Mouse (Mus musculus) megakaryocyte, embryonic 14.5 days (primary cell): Measurements from ENCODE around the gene Galp. TPM values are rescaled to one million over a fixed set of nuclear protein-coding genes. Genes with fewer than 3 reads are reported as not detected.
"Not testable (repeated sequence)": the region's sequence is repeated elsewhere in the genome, so short reads cannot be mapped to it uniquely, and the experiment has no call there.

Source experiments
- H3K27me3 ChIP-seq: replicated peaks from 2 replicates; pipeline ENCODE3; 2012; ENCODE audit warnings: inconsistent platforms
- H3K36me3 ChIP-seq: replicated peaks from 2 replicates; pipeline ENCODE3; 2012; ENCODE audit warnings: low read length, inconsistent platforms, mixed read lengths
- H3K4me1 ChIP-seq: 2 replicates; pipeline ENCODE4 v1.6.1; 2012; ENCODE audit warnings: inconsistent platforms
- H3K4me3 ChIP-seq: replicated peaks from 2 replicates; pipeline ENCODE3; 2012; ENCODE audit warnings: moderate library complexity, mild to moderate bottlenecking, inconsistent platforms
- H3K9me3 ChIP-seq: 2 replicates; pipeline ENCODE4 v1.6.1; 2012; ENCODE audit warnings: inconsistent platforms
- FLI1 ChIP-seq: IDR thresholded peaks from 2 replicates; pipeline ENCODE4 v1.6.1; 2012; ENCODE audit warnings: low read length, inconsistent platforms, mixed read lengths
- GATA1 ChIP-seq: IDR thresholded peaks from 3 replicates; pipeline ENCODE4 v1.6.1; 2012; ENCODE audit warnings: mixed read lengths, low read length, inconsistent platforms, borderline replicate concordance
- polyA plus RNA-seq: library from polyadenylated mRNA; stranded (reverse); fragments of >175 nt; gene quantifications from 2 replicates; pipeline ENCODE4 v1.2.3, GENCODE M21; 2012; ENCODE audit warnings: low replicate concordance; ENCODE audit not compliant: insufficient read depth

Galp gene
- polyA plus RNA-seq, 1 experiment = not detected

DNA sequence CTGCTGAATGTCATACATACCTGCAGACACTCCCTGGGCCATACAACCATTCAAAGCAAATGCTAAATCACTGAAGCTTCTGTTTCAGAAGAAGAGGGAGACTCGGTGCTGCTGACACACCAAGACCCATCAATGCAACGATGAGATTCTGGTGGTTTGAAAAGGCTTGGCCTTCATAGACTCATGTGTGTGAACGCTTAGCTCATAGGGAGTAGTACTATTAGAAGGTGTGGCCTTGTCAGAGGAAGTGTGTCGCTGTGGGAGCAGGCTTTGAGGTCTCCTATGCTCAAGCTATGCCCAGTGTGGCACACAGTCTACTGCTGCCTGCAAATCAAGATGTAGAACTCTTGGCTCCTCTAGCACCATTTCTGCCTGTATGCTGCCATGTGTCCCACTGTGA, 60.5 kb downstream of the Galp start:
- H3K4me3 ChIP-seq = no peak overlapping the region
- no peak for TF ChIP-seq FLI1
- no peak for TF ChIP-seq GATA1
- no peaks in the 10 kb centered on the region for H3K36me3 ChIP-seq
- peaks cover 6% of the 10 kb centered on the region for H3K27me3 ChIP-seq
- H3K4me1 ChIP-seq = no peaks in the 10 kb centered on the region
- H3K9me3 ChIP-seq = peaks cover 15% of the 10 kb centered on the region

DNA sequence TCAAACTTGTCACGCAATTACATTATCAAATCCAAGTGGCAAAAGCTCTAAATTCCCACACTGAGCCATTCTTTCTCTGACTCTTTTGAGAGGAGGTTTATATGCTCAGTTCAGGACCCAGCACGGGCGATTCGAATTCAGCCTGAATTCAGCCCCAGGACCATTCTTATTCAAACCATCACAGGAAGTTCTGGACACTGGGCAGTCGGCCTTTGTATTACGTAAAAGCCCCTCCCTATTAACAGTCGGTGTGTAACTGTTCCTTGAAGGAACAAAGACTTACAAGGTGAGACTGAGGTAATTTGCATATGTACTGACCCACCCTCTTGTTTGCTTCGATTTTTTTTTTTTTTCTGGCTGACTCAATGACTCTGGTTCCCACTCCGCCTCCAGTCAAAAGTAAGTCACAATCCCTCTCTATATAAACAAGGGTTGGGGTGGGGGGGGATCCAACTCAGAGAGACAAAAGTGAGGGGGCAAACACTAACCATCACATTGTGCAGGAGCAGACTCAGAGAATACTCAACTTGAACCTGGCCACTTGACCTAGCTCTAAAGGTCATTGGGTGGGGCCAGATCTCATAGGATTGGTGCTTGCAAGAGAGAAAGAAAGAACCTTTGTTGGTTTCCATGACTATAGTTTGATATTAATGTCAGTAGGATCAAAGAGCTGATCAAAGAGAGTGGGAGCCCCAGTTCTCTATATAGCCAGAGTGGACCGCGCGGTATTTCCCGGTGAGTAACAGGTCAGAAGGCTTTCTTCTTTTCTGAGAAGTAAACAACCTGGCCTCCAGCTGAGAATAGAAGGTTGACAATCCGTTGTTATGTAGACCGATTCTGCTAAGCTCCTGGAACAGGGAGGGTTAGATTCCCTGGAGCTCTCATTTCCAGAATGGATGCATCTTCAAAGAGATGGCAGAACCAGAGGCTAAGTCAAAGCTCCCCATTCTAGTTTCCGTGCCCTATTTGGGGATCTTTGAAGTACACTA, 61.6 kb downstream of the Galp start:
- H3K36me3 ChIP-seq = no peaks in the 10 kb centered on the region
- no peaks in the 10 kb centered on the region for H3K4me1 ChIP-seq
- TF ChIP-seq GATA1 = no peak
- TF ChIP-seq FLI1 = no peak
- H3K27me3 ChIP-seq = peaks cover 6% of the 10 kb centered on the region
- H3K9me3 ChIP-seq = peaks cover 10% of the 10 kb centered on the region
- no peak overlapping the region for H3K4me3 ChIP-seq

DNA sequence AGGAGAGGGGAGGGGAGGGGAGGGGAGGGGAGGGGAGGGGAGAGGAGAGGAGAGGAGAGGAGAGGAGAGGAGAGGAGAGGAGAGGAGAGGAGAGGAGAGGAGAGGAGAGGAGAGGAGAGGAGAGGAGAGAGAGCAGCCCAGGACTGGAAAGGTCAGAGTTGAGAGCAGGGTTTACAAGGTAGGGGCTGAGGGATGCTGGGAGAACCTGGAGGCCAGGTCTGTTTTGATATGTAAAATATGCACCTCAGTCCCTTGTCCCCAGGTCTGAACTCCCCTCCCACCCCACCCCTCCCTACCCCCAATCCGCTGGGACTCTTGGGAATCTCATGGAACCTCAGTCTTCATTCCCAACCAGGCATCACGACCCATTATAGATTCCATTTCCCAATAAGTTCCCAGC, 63.1 kb downstream of the Galp start:
- not testable (repeated sequence) for H3K4me3 ChIP-seq, H3K27me3 ChIP-seq, H3K4me1 ChIP-seq, H3K36me3 ChIP-seq
- H3K9me3 ChIP-seq = peaks cover 10% of the 10 kb centered on the region

GRCm38 (mm10) chr7:6262120-6262519, 65.2 kb downstream of the Galp start:
- no peaks in the 10 kb centered on the region for H3K4me1 ChIP-seq
- peaks cover 6% of the 10 kb centered on the region for H3K27me3 ChIP-seq
- H3K36me3 ChIP-seq = no peaks in the 10 kb centered on the region
- H3K9me3 ChIP-seq = peaks cover 11% of the 10 kb centered on the region
- TF ChIP-seq FLI1 (no peak), GATA1 (no peak)
- H3K4me3 ChIP-seq = no peak overlapping the region

DNA sequence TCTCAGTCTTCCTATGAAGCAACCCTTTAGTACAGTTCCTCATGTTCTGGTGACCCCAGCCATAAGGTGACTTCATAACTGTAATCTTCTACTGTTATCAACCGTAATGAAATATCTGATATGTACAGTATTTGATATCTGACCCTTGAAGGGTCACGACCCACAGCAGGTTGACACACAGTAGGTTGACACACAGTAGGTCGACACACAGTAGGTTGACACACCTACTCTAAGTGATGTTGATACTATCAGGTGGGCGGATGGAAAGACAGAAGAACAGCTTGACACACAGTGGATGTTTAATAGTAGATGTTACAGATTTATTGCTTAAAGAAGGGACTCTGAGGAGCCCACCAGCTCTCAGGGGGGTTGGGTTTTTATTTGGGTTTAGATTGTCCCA, 66.1 kb downstream of the Galp start:
- Histone ChIP-seq H3K9me3 (0 out of 2 replicates have a peak, but pooled peaks cover 6% of the 10 kb centered on the region), H3K36me3 (no peaks in the 10 kb centered on the region), H3K27me3 (peaks cover 6% of the 10 kb centered on the region), H3K4me3 (no peak overlapping the region), H3K4me1 (no peaks in the 10 kb centered on the region)
- TF ChIP-seq FLI1 = no peak
- no peak for TF ChIP-seq GATA1

- no peak for TF ChIP-seq FLI1
- no peak for TF ChIP-seq GATA1
- H3K4me3 ChIP-seq = no peak overlapping the region
- H3K36me3 ChIP-seq = no peaks in the 10 kb centered on the region
- 0 out of 2 replicates have a peak, but pooled peaks cover 6% of the 10 kb centered on the region for H3K9me3 ChIP-seq
- peaks cover 1% of the 10 kb centered on the region for H3K27me3 ChIP-seq
- no peaks in the 10 kb centered on the region for H3K4me1 ChIP-seq
Measured at GRCm38 (mm10) chr7:6265695-6266094, 68.8 kb downstream of the Galp start.

Other genes with a start within 250 kb of the Galp start
- gene Vmn1r65, start 186.1 kb upstream of the Galp start, polyA plus RNA-seq = 0.07 TPM in 1 of 2 replicates, not detected in the other
- gene Nlrp4c, start 151.9 kb upstream of the Galp start, polyA plus RNA-seq = not detected in 2 replicates
- 31.0 and 49.7 TPM in 2 replicates for gene Zfp787, start 41.1 kb upstream of the Galp start, polyA plus RNA-seq
- gene Zfp444, start 24.9 kb upstream of the Galp start, polyA plus RNA-seq = 42.1 and 48.4 TPM in 2 replicates
- not detected in 2 replicates for gene Zscan5b, start 25.2 kb downstream of the Galp start, polyA plus RNA-seq
- gene Epp13, start 55.6 kb downstream of the Galp start, polyA plus RNA-seq = not detected in 2 replicates
- 0.63 TPM in 1 of 2 replicates, not detected in the other for gene Zfp667, start 89.5 kb downstream of the Galp start, polyA plus RNA-seq
- gene Zfp583, start 134.2 kb downstream of the Galp start, polyA plus RNA-seq = 1.2 TPM in 1 of 2 replicates, not detected in the other
- gene Gm3854, start 146.7 kb downstream of the Galp start, polyA plus RNA-seq = not detected in 2 replicates
- not detected in 2 replicates for gene Zfp78, start 166.2 kb downstream of the Galp start, polyA plus RNA-seq
- 0.20 TPM in 1 of 2 replicates, not detected in the other for gene Zfp28, start 186.2 kb downstream of the Galp start, polyA plus RNA-seq
- gene Smim17, start 201.6 kb downstream of the Galp start, polyA plus RNA-seq = not detected in 2 replicates
- not detected in 2 replicates for gene Gm20715, start 213.2 kb downstream of the Galp start, polyA plus RNA-seq
- gene Olfr1344, start 241.6 kb downstream of the Galp start, polyA plus RNA-seq = not detected in 2 replicates